Mouse (Mus musculus): ENCODE results near the gene Mtm1. TPM values are rescaled to one million over a fixed set of nuclear protein-coding genes. Genes with fewer than 3 reads are reported as not detected.
A peak's percentile ranks its signal among the peaks of the same experiment; 100 is the strongest.

Gene Mtm1
- total RNA-seq (2021) = 1 to 10 TPM; 6.0 to 7.8 TPM
- long read RNA-seq, experiment 1, transcript Mtm1-203 (15 exons, 3,379 nt) = major isoform, 9 of 13 reads
- long read RNA-seq, experiment 1, partial matches to known transcripts = 1 of 13 reads
- long read RNA-seq, experiment 1, other reads (novel, unspliced or antisense) = 3 of 13 reads
- long read RNA-seq, experiment 2, transcript Mtm1-203 (15 exons, 3,379 nt) = major isoform, 6 of 7 reads
- long read RNA-seq, experiment 2, partial matches to known transcripts = 0 of 7 reads
- long read RNA-seq, experiment 2, other reads (novel, unspliced or antisense) = 1 of 7 reads

DNA sequence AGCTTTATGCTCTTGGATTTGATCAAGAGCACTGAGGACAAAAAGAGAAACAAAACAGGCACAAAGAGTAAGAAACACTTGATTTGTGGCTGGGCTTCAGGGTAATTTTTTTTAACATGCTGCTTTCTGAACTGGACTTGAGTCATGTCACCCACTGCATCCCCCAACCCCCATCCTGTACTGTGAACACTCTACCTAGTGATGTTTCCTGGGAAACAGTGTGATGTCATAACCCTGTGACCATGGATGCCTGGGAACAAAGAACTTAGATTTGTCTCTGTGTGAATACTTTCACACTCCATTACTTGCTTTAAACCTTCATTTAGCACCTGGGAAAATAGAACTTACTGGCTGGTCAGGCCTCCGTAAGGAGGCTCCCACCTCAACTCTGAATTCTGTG is at the start of gene Mtm1:
Mtm1 (plus strand) TSS at position 301 of the 400 bp plus-strand sequence.
- no peak for DNase-seq (ENCODE audit: extremely low spot score in 1 of 2, low spot score in 2 of 2)
- intact Hi-C loops (cut with DNase I) = loop anchor here (10.0 kb wide), 1 partner anchor 316 kb away; no protein-coding TSS in a partner anchor
- H3K4me3 ChIP-seq = no peak within 1 kb of the TSS
- H3K27ac ChIP-seq = no peak within 1 kb of the TSS
- no peak for TF ChIP-seq CTCF (IDR thresholded peaks at IDR 0.05)

DNA sequence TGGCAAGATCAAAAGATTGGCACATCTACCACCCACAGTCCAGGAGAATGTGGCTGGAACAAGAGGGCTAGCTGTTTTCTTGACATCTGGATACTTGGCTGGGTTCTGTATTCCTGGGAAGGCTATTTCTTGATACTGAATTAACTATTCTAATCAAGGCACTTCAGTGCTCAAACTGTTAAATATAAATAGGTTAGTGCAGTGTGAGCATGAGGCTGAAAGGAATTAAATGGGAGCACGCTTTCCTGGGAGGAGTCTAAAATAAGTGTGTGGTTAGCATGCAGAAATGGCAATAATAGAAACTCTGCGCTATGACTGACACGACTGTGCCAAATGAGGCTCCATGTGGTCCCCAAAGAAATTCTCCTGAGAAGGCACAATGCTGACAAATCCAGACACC is 29.0 kb upstream of the Mtm1 start:
- Histone ChIP-seq H3K27ac (no peak overlapping the region), H3K4me3 (no peak overlapping the region)
- intact Hi-C loops (cut with DNase I) = no loop called here
- TF ChIP-seq CTCF (IDR thresholded peaks at IDR 0.05) = no peak
- DNase-seq (ENCODE audit: extremely low spot score in 1 of 2, low spot score in 2 of 2) = no peak

DNA sequence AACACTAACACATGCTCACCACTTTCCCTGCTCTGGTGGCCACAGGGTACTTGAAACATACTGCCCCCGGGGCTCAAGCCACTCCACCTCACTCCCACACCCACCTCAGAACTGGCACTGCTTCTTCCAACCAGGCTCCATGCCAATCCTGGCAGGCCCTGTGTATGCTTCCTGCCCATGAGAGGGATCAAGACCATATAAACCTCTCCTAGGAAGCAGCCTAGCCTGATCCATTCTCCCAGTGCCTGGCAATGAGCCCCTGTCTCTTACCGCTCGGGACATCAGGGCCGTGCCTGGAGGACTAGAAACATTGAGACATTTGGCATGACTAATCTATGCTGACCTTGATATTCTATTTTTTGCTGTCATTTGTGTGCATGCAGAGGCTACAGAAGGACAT is 26.9 kb upstream of the Mtm1 start:
- H3K27ac ChIP-seq = no peak overlapping the region
- intact Hi-C loops (cut with DNase I) = no loop called here
- no peak for TF ChIP-seq CTCF (IDR thresholded peaks at IDR 0.05)
- no peak overlapping the region for H3K4me3 ChIP-seq
- DNase-seq (ENCODE audit: extremely low spot score in 1 of 2, low spot score in 2 of 2) = no peak

DNA sequence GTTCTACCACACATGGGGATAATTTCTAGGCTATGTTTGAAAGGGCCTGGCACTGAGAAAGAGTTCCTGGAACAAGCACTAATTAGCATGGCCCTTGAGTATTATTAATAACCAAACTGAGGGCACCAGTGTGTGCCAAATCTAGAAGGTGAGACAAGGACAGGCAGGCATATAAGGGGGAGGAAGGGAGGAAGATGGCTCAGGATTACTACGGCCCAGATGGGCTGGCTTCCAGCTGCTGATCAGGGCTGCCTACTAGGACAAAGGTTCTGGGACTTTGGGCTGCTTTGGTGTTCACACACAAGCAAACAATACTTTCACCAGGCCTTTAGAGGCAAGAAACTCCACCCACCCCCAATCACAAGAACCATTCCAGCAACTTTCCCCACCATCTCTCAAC is 24.2 kb upstream of the Mtm1 start:
- H3K27ac ChIP-seq = no peak overlapping the region
- no peak for TF ChIP-seq CTCF (IDR thresholded peaks at IDR 0.05)
- no peak overlapping the region for H3K4me3 ChIP-seq
- intact Hi-C loops (cut with DNase I) = no loop called here
- no peak for DNase-seq (ENCODE audit: extremely low spot score in 1 of 2, low spot score in 2 of 2)

DNA sequence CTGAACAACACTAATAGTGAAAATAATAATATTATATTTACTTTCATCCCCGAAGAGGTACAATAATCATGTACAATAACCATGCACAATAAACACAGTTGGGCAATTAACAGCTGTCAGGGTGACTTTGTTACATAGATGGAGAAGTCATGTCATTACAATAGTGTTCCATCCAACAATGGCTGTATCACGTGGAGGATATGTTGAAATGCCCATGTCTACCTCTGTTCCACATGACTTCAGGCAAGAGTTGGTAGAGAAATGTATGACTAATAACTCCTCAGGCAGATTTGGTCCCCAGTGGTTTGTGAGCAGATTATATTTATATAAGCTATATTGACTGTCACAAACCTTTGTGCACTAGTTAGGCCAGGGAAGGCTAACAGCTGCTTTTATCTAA is 5.8 kb upstream of the Mtm1 start:
- no peak overlapping the region for H3K4me3 ChIP-seq
- no peak for TF ChIP-seq CTCF (IDR thresholded peaks at IDR 0.05)
- H3K27ac ChIP-seq = no peak overlapping the region
- DNase-seq (ENCODE audit: extremely low spot score in 1 of 2, low spot score in 2 of 2) = no peak
- intact Hi-C loops (cut with DNase I) = no loop called here

DNA sequence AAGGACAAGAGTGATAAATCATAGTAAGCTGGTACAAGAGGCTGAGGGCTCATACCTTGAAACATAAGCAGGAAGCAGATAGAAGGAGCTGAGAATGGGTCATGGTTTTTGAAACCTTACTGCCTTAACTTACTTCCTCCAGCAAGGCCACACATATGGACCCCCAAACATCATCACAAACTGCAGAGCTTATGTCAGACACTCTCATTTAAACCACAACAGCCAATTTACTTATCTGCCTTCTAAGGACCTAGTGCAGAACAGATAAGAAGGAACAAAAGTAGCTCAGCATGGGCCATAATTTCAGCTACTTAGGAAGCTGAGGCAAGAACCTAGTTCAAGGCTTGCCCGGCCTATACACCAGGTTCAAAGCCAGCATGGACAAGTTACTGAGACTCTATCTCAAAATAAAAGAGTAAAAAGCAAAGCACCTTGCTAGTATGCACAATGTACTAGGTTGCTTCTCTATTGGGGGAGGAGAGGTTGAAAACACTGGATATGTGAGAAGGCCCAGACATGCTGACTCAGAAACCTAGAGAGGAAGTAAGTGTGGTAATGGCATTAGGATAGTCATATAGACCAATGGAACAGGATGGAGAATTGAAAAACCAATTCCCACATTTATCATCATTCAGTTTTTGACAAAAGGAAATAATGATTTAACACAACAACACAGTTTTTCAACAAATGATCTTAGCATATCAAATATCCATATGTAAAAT is 4.6 kb upstream of the Mtm1 start:
- DNase-seq (ENCODE audit: extremely low spot score in 1 of 2, low spot score in 2 of 2) = no peak
- H3K4me3 ChIP-seq = no peak overlapping the region
- no peak overlapping the region for H3K27ac ChIP-seq
- TF ChIP-seq CTCF (IDR thresholded peaks at IDR 0.05) = no peak
- intact Hi-C loops (cut with DNase I) = no loop called here

DNA sequence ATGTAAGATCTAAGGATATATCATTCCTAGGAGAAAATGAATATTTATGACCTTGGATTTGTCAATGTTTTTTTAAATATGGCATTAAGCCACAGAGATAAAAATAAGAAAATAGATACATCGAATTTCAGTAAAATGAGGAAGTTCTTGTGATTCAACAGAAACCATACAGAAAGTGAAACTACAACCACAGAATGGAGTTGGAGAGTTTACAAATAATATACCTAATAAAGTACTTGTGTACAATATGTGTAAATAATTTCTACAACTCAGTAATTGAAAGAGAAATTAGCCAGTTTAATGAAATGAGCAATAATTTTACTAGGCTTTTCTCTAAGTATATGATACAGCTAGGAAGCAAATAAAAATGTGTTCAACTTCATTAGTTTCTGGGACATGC is 4.0 kb upstream of the Mtm1 start:
- TF ChIP-seq CTCF (IDR thresholded peaks at IDR 0.05) = no peak
- no peak overlapping the region for H3K4me3 ChIP-seq
- intact Hi-C loops (cut with DNase I) = no loop called here
- DNase-seq (ENCODE audit: extremely low spot score in 1 of 2, low spot score in 2 of 2) = no peak
- no peak overlapping the region for H3K27ac ChIP-seq

DNA sequence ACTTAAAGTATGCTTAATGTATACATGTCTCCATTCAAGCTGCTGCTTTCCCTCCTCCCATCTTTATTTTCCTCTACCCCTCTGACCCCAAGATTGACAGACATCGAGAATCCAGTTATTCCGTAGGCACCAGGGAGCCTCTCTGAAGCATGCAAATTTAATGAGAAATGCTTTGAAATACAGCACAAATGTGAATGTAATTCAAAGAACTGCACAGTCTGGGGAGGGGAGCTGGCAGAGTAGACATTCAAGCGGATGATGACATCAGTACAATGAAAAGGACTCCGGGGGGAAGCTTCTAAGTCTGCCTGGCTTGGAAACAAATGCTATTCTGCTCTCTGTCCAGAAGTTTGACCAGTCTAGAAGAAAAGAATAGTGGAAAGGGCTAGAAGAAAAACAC is 2.3 kb downstream of the Mtm1 start:
- DNase-seq (ENCODE audit: extremely low spot score in 1 of 2, low spot score in 2 of 2) = no peak
- intact Hi-C loops (cut with DNase I) = loop anchor here (10.0 kb wide), 1 partner anchor 318 kb away; no protein-coding TSS in a partner anchor
- TF ChIP-seq CTCF (IDR thresholded peaks at IDR 0.05) = no peak
- Histone ChIP-seq H3K27ac (no peak overlapping the region), H3K4me3 (no peak overlapping the region)

DNA sequence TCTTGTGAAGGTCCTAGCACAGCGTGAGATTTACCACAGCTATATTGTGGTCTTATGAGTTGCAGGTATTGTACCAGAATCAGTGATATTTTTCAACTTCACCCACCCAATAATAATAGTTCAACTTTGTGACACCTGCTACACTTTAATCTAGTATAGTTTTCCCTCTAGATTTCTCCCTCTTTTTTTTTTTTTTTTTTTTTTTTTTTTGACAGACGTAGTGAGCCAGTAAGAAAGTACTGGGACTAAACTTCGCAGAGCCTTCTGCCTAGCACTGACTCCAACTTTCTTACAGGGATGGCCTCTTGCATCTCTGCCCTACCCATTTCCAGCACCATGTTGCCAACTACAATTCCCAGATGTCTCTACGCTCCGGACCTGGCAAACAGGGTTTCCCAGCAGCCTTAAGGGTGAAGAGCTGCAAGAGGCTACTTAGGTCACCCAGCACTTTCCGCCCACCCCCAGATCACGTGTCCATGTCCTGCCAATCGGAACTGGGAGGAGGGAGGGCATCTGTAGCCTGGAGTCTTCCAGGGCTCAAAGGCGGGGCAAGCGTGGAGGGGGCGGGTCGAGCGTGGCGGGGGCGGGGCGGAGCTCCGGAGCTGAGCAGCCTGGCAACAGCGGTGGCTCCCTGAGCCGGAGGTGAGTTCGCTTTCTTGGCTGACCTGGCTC is 4.0 kb downstream of the Mtm1 start:
- peak overlapping the region; percentile 53; the same call in 1 of the 2 replicates for H3K27ac ChIP-seq
- H3K4me3 ChIP-seq = peak overlapping the region; percentile 61
- DNase-seq (ENCODE audit: extremely low spot score in 1 of 2, low spot score in 2 of 2) = peak; percentile 61 to 76
- intact Hi-C loops (cut with DNase I) = loop anchor here (2.0 to 10.0 kb wide), 3 partner anchors 64 to 320 kb away; partner anchors contain the start of gene Mamld1
- no peak for TF ChIP-seq CTCF (IDR thresholded peaks at IDR 0.05)

DNA sequence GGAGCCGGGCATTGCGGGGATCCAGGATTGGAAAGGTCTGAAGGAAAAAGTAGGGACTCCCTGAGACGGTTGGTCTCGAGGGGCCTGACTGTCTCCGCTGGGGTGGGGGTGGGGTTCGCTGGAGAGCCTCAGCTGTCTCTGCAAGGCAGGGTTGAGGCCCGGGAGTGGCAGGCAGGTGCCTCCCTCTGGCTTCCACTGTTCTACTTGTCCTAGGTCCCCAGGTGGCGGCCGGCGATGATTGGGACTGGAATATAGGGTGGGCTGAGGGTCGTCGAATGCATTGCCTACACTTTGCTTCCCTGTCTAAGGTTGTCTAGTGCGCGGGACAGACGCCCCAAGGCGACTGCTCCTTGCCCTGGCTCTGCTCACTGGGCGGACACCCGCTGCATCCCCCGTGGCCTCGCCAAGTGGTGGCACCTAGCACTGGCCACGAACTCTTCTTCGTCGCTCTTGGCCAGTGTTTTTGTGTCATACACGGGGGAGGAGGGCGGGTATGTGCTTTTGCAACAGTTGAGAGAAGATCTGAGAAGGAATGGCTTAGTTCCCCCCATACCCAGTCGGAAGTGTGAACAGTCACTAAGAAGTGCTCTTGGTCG is 4.6 kb downstream of the Mtm1 start:
- no peak for TF ChIP-seq CTCF (IDR thresholded peaks at IDR 0.05)
- DNase-seq (ENCODE audit: extremely low spot score in 1 of 2, low spot score in 2 of 2) = no peak
- intact Hi-C loops (cut with DNase I) = loop anchor here (2.0 to 10.0 kb wide), 3 partner anchors 64 to 320 kb away; partner anchors contain the start of gene Mamld1
- Histone ChIP-seq H3K4me3 (peak overlapping the region; percentile 61), H3K27ac (peak overlapping the region; percentile 53)

DNA sequence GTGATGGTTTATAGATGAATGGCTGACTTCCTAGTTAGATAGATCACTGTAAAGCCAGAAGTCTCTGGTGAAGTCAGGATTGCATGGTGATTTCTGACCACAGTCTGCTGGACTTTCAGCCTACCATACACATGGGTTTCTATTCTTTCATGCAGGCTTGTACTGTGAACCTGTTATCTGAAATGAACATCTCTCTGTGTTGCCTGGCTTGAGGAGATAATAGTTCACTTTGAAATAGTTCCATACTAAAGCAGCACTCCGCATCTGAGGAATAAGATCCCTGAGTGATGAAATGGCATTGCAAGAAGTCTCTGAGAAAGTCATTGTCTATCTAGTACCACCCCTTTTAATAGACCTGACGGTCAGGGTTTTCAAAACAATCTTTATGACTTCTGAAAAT is 6.3 kb downstream of the Mtm1 start:
- no peak for DNase-seq (ENCODE audit: extremely low spot score in 1 of 2, low spot score in 2 of 2)
- intact Hi-C loops (cut with DNase I) = loop anchor here (10.0 kb wide), 1 partner anchor 322 kb away; no protein-coding TSS in a partner anchor
- Histone ChIP-seq H3K4me3 (no peak overlapping the region), H3K27ac (no peak overlapping the region)
- no peak for TF ChIP-seq CTCF (IDR thresholded peaks at IDR 0.05)
